Mouse (Mus musculus) frontal cortex, adult (tissue): ENCODE data around the gene Slc2a10.

ENCODE experiments used
- ATAC-seq: cut with Nextera tagmentation; 2 replicates; pipeline ENCODE4 v1.9.2; 2017; ENCODE audit warnings: mild to moderate bottlenecking, moderate library complexity, mixed read lengths; ENCODE audit not compliant: low TSS enrichment

The Slc2a10 gene

GRCm38 (mm10) chr2:165559506-165560235 is 56.1 kb downstream of the Slc2a10 start:
- ATAC-seq: no peak

- ATAC-seq: no peak
These were observed 58.3 kb downstream of the Slc2a10 start for GRCm38 (mm10) chr2:165561861-165562260.

GRCm38 (mm10) chr2:165563298-165564058 is 59.9 kb downstream of the Slc2a10 start:
- no peak for ATAC-seq

DNA sequence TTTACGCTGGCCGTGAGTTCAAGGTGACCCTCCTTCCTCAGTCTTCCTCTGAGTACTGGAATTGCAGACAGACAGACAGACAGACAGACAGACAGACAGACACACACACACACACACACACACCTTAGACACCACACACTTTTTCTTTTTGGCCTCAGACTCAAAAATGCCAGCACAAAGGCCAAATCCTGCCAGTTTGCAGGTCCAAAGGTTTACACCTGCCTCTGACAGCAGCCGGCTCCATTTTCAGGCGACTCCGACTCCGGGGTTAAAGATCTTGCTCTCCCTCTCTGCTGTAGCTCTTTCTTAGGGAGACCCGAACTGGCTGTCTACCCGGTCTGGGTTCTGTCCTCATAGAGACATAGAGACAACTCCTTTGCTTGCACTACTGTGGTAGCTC is 60.5 kb downstream of the Slc2a10 start:
- ATAC-seq: no peak

- ATAC-seq: no peak
These were observed 61.0 kb downstream of the Slc2a10 start for GRCm38 (mm10) chr2:165564620-165565019.

DNA sequence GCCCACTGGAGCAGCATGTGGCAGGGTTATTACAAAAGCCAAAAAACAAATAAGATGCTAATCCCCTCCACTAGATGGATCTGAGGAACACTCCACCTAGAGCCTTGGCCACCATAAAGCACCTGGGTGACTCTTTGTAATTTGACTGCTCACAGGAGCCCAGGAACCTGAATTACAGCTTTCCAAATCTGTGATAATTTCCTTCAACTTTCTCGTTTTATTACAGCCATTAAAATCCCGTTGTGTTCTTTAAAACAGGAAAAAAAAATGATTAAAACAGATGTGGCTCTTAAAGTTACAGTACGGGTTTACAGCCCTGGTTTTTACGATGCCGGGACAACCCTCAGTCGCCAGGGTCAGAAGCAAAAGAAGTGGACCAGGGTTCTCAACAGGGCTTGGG is 63.3 kb downstream of the Slc2a10 start:
- ATAC-seq: no peak

DNA sequence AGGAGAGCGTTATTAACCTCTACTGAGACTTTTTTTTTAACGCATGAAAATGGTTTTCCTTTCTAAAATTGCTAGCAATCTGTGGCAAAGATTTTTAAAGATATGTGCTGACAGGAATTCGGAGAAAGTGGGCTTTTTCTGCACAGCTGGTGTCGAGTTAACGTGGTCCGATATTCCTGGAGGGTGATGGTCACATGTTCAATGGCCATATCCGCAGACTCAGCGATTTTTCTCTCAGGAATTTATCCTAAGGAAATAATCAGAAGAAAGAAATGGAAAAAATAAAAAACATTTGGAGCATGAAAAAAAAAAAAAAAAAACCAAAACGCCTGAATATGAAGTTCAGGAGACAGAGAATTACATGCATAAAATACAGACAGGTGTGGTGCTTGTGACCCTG is 64.2 kb downstream of the Slc2a10 start:
- ATAC-seq: no peak

- ATAC-seq: no peak
These were observed 65.3 kb downstream of the Slc2a10 start for GRCm38 (mm10) chr2:165568911-165569310.
